Mouse (Mus musculus): Measurements from ENCODE around the gene Ccdc3. TPM values are rescaled to one million over a fixed set of nuclear protein-coding genes. Genes with fewer than 3 reads are reported as not detected.

Gene Ccdc3
- polyA plus RNA-seq, 1 experiment = 1.1 TPM

DNA sequence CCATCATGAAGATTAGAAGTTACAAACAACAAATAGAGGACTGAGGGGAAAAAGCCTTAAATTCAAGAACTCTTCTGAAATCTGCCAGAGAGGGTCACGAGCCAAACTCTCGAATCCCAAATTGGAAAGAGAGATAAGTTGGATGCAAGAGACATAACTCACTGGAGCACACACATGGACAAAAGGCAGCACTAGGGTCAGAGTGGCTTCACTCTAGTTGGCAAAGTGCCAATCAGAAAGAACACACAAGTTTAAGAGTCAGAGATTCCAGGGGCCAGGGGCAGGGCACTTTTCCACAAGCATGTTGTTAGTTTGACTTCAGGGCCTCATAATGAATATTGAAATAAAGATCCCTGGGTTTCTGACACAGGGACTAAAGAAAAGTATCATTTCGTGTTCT, 48.1 kb downstream of the Ccdc3 start:
- Histone ChIP-seq H3K4me1 (ENCODE audit: control insufficient read depth, insufficient read depth, low read length) (no peaks in the 10 kb centered on the region), H3K4me3 (replicated peaks; ENCODE audit: control insufficient read depth, low read depth, low read length) (no peak overlapping the region), H3K27ac (ENCODE audit: control insufficient read depth, insufficient read depth, low read depth, low read length, poor library complexity) (no peak overlapping the region)
- WGBS = 76% methylated on average over 3 of the region's 3 CpGs
- TF ChIP-seq POLR2A (IDR thresholded peaks at IDR 0.05; ENCODE audit: borderline replicate concordance, control insufficient read depth, low read depth, low read length) (no peak), CTCF (IDR thresholded peaks at IDR 0.05; ENCODE audit: control insufficient read depth, insufficient read depth, low read length) (no peak)

DNA sequence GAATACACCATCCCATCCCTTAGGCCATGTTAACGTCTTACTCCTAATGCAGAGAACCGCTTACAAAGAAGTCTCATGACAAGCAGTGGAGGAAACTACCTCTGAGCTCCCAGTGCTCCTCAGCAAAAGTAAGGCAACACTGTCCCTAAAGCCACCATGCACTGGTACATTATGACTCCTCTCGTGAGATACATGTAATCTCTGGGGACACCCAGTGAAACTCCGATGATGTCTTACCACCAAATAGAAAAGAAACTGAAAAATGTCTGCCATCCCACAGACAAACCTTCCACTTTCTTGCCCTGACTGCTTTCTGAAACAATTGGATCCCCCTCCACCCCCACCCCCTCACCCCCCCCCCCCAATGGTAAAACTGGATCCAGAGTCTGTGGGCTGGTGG, 54.6 kb downstream of the Ccdc3 start:
- no peak overlapping the region for H3K27ac ChIP-seq (ENCODE audit: control insufficient read depth, insufficient read depth, low read depth, low read length, poor library complexity)
- H3K4me3 ChIP-seq (replicated peaks; ENCODE audit: control insufficient read depth, low read depth, low read length) = no peak overlapping the region
- TF ChIP-seq CTCF (IDR thresholded peaks at IDR 0.05; ENCODE audit: control insufficient read depth, insufficient read depth, low read length) (no peak), POLR2A (IDR thresholded peaks at IDR 0.05; ENCODE audit: borderline replicate concordance, control insufficient read depth, low read depth, low read length) (no peak)
- H3K4me1 ChIP-seq (ENCODE audit: control insufficient read depth, insufficient read depth, low read length) = no peaks in the 10 kb centered on the region
- 79% methylated on average over 4 of the region's 4 CpGs for WGBS

DNA sequence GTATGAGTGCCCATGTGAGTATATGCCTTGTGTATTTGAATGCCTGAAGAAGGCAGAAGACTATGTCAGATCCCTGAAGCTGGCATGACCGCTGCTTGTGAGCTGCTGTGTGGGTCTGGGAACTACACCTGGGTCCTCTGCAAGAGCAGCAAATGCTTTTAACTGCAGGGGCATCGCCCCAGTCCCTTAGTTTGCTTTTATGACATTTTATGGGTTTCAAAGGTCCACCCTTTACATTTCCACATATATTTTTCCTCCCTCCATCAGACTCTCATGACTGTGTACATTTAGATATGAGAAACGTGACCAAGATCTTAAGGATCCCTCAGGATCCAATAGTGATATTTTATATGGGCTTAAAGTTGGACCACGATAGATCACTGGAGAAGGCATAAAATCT, 55.5 kb downstream of the Ccdc3 start:
- TF ChIP-seq POLR2A (IDR thresholded peaks at IDR 0.05; ENCODE audit: borderline replicate concordance, control insufficient read depth, low read depth, low read length) (no peak), CTCF (IDR thresholded peaks at IDR 0.05; ENCODE audit: control insufficient read depth, insufficient read depth, low read length) (no peak)
- WGBS = 68% methylated on average over 4 of the region's 4 CpGs
- H3K4me3 ChIP-seq (replicated peaks; ENCODE audit: control insufficient read depth, low read depth, low read length) = no peak overlapping the region
- H3K27ac ChIP-seq (ENCODE audit: control insufficient read depth, insufficient read depth, low read depth, low read length, poor library complexity) = no peak overlapping the region
- H3K4me1 ChIP-seq (ENCODE audit: control insufficient read depth, insufficient read depth, low read length) = no peaks in the 10 kb centered on the region

DNA sequence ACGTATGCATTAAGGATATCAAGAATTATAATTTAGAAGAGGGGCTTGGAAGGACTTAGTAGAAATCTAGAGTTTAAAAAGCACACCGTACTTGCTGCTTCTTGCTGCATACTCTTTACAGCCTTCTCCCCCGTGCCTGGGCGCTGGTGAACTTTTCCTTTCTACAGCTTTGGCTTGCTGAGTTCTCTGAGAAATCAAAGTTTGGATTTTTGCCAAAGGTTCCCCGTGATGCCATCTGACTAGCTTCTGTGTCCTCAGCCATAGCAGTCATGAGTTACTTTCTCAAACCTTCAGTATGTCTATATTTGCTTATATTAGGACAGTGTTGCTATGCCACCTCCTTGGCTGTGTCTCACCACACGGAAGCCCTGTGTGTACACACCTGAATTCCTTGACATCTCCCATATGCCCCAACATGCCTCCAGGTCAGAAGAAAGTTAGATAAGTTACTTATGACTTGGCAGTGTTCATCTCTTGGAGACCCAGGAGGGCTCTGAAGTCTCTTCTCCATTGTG, 57.2 kb downstream of the Ccdc3 start:
- Histone ChIP-seq H3K4me1 (ENCODE audit: control insufficient read depth, insufficient read depth, low read length) (no peaks in the 10 kb centered on the region), H3K27ac (ENCODE audit: control insufficient read depth, insufficient read depth, low read depth, low read length, poor library complexity) (no peak overlapping the region), H3K4me3 (replicated peaks; ENCODE audit: control insufficient read depth, low read depth, low read length) (no peak overlapping the region)
- TF ChIP-seq POLR2A (IDR thresholded peaks at IDR 0.05; ENCODE audit: borderline replicate concordance, control insufficient read depth, low read depth, low read length) (no peak), CTCF (IDR thresholded peaks at IDR 0.05; ENCODE audit: control insufficient read depth, insufficient read depth, low read length) (no peak)
- 72% methylated on average over 6 of the region's 6 CpGs for WGBS

DNA sequence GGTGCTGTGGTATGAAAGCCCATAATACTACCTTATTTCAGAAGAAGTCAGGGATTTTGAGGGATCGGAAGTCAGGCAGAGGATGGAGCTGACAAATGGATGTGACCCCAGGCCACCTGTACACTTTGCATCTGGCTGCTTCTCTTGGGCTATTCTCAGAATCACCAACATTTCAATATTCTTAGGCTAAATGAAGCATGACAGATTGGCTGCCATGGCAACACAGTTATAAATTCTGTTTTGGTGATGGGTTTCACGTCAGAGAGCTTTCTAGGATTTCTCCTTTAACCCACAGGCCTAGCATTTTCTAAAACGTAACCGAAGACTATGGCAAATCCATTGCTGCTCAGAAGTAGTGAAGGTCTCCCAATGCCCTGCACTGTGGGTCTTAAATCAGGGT, 59.9 kb downstream of the Ccdc3 start:
- Histone ChIP-seq H3K27ac (ENCODE audit: control insufficient read depth, insufficient read depth, low read depth, low read length, poor library complexity) (no peak overlapping the region), H3K4me3 (replicated peaks; ENCODE audit: control insufficient read depth, low read depth, low read length) (no peak overlapping the region), H3K4me1 (ENCODE audit: control insufficient read depth, insufficient read depth, low read length) (no peaks in the 10 kb centered on the region)
- 80% methylated on average over 4 of the region's 4 CpGs for WGBS
- TF ChIP-seq CTCF (IDR thresholded peaks at IDR 0.05; ENCODE audit: control insufficient read depth, insufficient read depth, low read length) (no peak), POLR2A (IDR thresholded peaks at IDR 0.05; ENCODE audit: borderline replicate concordance, control insufficient read depth, low read depth, low read length) (no peak)

DNA sequence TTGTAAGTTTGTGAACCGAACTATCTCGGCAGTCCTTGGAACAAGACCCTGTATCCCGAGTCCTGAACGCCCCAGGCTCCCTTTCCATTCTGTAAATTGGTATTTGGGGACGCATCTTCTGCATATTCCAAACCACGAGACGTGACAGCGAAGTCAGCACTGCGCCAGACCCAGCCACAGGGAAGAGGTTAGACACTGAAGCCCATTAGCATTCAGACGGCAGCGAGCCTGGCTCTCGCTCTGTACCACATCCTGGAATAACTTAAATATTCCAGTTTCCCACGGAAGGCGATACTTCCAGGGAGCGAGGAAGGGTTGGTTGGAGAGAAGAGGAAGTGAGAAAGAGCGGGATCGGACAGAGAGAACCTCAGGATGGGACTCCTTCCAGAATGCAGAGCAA, 61.7 kb downstream of the Ccdc3 start:
- 77% methylated on average over 17 of the region's 17 CpGs for WGBS
- TF ChIP-seq CTCF (IDR thresholded peaks at IDR 0.05; ENCODE audit: control insufficient read depth, insufficient read depth, low read length) (no peak), POLR2A (IDR thresholded peaks at IDR 0.05; ENCODE audit: borderline replicate concordance, control insufficient read depth, low read depth, low read length) (no peak)

DNA sequence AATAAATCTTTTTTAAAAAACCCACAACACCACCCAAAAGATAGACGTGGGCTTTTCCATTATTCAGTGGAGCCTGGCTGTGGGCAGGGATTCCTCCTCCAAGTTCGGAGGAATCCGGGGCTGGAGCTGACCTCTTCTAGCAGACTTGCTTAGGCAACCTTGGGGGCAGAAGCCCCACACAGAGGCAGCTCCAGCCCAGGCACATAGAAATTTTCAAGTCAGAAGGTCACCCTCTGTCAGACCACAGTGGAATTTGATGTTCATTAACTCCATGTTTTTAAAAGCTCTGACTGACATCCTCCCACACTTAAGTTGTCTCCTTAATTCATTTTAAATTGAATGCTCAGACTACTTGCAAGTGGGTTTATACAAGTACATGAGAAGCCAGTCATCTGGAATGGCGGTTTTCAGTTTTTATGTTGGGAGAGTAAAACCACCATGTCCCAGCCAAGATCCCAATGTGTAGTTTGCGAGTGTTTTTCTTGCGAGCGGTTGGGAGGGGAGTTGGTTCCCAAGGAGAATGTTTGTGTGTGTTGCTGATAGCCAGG, 63.3 kb downstream of the Ccdc3 start:
- no peak overlapping the region for H3K27ac ChIP-seq (ENCODE audit: control insufficient read depth, insufficient read depth, low read depth, low read length, poor library complexity)

More for the DNA sequence above, 61.7 kb downstream of the Ccdc3 start:
- H3K4me1 ChIP-seq (ENCODE audit: control insufficient read depth, insufficient read depth, low read length) = no peaks in the 10 kb centered on the region
- no peak overlapping the region for H3K4me3 ChIP-seq (replicated peaks; ENCODE audit: control insufficient read depth, low read depth, low read length)
- no peak overlapping the region for H3K27ac ChIP-seq (ENCODE audit: control insufficient read depth, insufficient read depth, low read depth, low read length, poor library complexity)

DNA sequence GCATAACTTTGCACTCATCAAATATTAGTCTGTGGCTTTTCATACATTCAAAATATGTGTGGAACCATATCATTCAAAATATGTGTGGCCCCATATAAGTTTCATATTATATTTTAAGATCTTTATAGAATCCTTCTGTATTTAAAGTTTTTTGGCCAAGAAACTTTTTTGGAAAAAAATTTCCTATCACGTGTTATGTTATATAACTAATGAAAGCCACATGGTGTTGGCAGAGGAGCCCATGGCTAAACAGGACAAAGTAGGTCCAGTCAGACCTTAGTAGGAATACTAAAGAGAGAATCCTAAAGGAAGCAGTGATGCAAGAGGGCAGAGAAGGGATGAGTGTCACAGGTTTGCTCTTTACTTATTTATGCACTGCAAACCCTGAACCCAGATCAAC, 65.6 kb downstream of the Ccdc3 start:
- no peak overlapping the region for H3K4me3 ChIP-seq (replicated peaks; ENCODE audit: control insufficient read depth, low read depth, low read length)
- no peak for TF ChIP-seq CTCF (IDR thresholded peaks at IDR 0.05; ENCODE audit: control insufficient read depth, insufficient read depth, low read length)
- no peak for TF ChIP-seq POLR2A (IDR thresholded peaks at IDR 0.05; ENCODE audit: borderline replicate concordance, control insufficient read depth, low read depth, low read length)
- H3K4me1 ChIP-seq (ENCODE audit: control insufficient read depth, insufficient read depth, low read length) = no peaks in the 10 kb centered on the region
- WGBS = 75% methylated on average over 1 of the region's 1 CpGs
- no peak overlapping the region for H3K27ac ChIP-seq (ENCODE audit: control insufficient read depth, insufficient read depth, low read depth, low read length, poor library complexity)

More for the DNA sequence above, 63.3 kb downstream of the Ccdc3 start:
- TF ChIP-seq CTCF (IDR thresholded peaks at IDR 0.05; ENCODE audit: control insufficient read depth, insufficient read depth, low read length) (no peak), POLR2A (IDR thresholded peaks at IDR 0.05; ENCODE audit: borderline replicate concordance, control insufficient read depth, low read depth, low read length) (no peak)
- Histone ChIP-seq H3K4me1 (ENCODE audit: control insufficient read depth, insufficient read depth, low read length) (no peaks in the 10 kb centered on the region), H3K4me3 (replicated peaks; ENCODE audit: control insufficient read depth, low read depth, low read length) (no peak overlapping the region)
- 78% methylated on average over 7 of the region's 7 CpGs for WGBS

DNA sequence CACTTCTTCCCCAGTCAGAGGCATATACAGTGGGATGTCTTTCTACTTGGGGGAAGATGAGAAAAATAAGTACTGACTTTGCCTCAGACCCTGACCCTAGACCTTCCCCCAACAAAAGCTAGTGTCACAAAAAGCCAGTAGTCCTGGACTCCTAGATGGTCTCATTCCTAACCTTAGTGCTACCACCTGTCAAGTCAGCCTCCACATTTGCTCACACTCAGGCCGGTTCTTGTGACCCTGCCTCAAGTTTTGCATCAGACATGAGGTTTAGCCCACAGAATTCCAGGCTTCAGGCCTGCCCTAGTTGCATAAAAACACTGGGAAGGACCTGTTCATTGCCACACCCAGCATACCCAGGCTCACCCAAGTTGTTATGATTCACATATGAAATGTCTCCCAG, 67.4 kb downstream of the Ccdc3 start:
- Histone ChIP-seq H3K4me3 (replicated peaks; ENCODE audit: control insufficient read depth, low read depth, low read length) (no peak overlapping the region), H3K27ac (ENCODE audit: control insufficient read depth, insufficient read depth, low read depth, low read length, poor library complexity) (no peak overlapping the region), H3K4me1 (ENCODE audit: control insufficient read depth, insufficient read depth, low read length) (no peaks in the 10 kb centered on the region)
- WGBS = 72% methylated on average over 1 of the region's 1 CpGs
- TF ChIP-seq CTCF (IDR thresholded peaks at IDR 0.05; ENCODE audit: control insufficient read depth, insufficient read depth, low read length) (no peak), POLR2A (IDR thresholded peaks at IDR 0.05; ENCODE audit: borderline replicate concordance, control insufficient read depth, low read depth, low read length) (no peak)

Measured in bone marrow, adult 2 months (tissue).